Mouse (Mus musculus) adrenal gland (tissue): Measurements from ENCODE around the gene Ulk4.

Experiments
- intact Hi-C: fragments of 180-260 bp; cut with DNase I; formaldehyde crosslinking; loops from one replicate; pipeline ENCODE4 v1.15.1; 2025

Ulk4 gene

GRCm38 (mm10) chr9:121301041-121301920 lies 24.3 kb upstream of the Ulk4 start:
- intact Hi-C loops, result no loop called here

GRCm38 (mm10) chr9:121299976-121300570 lies 23.1 kb upstream of the Ulk4 start:
- intact Hi-C loops, result no loop called here

DNA sequence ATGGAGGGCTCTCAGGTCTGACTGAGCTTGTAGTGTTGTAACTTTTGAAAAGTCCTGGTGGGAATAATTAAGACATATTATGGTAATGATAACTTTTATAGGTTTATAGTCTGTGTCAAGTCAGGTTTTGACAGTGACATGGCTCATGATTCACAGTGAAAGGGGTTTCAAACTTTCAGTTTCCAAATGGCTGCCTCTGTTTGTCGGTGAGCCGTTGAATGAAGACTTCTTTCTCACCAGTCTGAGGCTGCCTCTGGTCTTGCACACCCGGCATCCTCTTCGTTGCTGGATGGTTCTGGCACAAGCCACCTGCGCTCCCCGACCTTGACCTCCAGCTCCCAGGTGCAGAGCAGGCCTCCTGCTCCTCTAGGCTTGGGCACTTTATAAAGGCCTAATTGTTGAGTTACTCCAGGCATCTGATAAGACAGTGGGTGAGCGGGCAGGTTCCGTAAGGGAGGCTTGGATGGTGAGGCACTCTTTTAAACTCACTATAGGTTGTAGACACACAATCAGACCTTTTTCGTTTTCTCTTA lies 22.3 kb upstream of the Ulk4 start:
- intact Hi-C loops, result no loop called here

DNA sequence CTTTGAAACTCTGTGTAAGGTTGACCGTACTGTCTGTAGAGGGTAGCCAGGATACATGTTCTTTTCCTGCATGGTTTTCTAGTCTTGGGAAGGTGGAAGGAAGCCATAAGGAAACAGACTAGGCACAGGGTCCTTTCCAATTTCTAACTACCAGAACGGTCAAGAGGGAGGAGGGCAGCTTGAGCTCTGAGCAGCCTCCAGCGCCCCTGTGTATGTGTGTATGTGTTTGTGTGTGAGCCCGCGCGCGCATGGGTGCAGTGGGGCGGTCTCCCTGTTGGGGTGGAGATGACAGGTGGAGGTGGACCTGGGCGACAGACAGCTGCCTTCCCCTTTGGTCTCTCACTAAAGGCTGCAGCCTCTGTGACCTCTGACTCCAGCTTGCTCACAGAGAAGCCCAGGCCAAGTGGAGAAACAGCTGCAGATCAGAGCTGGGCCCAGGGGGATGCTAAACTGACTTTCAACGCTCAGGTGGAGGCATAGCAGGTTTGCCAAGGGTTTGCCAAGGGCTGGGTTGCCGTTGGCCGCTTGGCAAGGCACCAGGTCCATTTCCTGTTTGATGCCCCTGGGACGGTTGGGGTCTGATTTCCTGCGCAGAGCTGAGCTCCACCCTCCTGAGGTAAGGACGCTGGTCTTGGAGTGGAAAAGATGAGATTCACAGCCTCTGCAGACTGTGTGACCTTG lies 21.6 kb upstream of the Ulk4 start:
- intact Hi-C loops, result no loop called here

DNA sequence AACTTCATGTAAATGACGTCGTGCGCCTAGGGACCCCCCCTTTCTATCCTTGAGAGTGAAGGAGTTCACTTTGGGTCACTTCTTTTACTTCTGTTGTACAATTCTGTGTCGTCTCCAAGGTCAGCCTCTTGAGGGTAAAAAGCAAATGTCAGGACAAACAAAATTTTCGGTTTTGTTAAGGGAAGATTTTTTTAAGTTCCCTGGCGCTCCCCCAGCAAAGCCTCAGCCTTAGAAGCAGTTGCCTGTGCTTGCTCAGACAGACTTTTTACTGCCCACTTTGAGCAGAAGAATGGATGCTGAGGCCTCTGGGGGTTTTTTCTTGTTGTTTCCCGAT lies 21.0 kb upstream of the Ulk4 start:
- intact Hi-C loops, result no loop called here

DNA sequence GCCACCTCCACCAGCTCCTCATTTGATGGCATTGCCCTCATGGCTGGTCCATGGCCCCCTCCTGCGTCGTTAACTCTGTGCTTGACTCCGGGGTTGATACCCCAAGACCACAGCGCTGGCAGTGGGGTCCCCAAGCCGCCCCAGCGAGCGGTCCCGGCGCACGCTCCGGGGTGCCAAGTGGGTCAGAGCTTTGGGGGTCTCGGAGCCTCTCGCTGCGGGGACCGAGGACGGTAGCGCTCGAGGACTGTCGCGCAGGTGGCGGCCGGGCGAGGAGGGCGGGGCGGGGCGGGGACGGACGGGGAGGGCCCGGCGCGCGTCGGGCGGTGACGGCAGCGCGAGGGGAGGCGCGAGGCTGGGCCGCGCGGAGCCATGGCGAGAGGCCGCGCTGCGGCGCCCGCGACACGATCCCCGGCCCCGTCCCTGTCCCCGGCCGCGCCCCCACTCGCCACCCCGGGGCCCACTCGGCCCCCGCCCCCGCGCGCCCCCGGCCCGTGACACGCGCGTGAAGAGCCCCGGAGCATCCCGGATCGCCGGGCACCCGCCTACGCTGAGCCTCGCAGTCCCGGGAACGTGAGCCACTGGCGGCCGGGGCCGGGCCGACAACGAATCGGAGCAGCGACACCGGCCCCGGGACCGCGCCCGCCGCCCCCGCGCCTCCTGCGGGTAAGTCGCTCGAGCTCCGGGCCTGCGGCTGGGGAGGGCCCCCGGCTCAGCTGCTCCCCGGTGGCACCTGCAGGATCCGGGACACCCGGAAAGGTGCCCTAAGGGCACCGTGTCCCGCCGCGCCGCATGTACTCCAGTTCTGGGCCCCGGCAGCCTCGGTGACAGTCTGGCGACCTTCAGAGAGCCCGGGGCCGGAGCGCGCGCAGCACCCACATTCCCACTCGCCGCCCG lies 20.4 kb upstream of the Ulk4 start, which contains the start of gene Trak1:
Trak1 (plus strand) TSS at position 332 of the 894 bp plus-strand sequence.
- intact Hi-C loops, result no loop called here

GRCm38 (mm10) chr9:121295221-121295620 lies 18.2 kb upstream of the Ulk4 start:
- intact Hi-C loops, result no loop called here

GRCm38 (mm10) chr9:121293187-121293586 lies 16.2 kb upstream of the Ulk4 start:
- intact Hi-C loops, result no loop called here

GRCm38 (mm10) chr9:121291275-121291674 lies 14.3 kb upstream of the Ulk4 start:
- intact Hi-C loops, result no loop called here

DNA sequence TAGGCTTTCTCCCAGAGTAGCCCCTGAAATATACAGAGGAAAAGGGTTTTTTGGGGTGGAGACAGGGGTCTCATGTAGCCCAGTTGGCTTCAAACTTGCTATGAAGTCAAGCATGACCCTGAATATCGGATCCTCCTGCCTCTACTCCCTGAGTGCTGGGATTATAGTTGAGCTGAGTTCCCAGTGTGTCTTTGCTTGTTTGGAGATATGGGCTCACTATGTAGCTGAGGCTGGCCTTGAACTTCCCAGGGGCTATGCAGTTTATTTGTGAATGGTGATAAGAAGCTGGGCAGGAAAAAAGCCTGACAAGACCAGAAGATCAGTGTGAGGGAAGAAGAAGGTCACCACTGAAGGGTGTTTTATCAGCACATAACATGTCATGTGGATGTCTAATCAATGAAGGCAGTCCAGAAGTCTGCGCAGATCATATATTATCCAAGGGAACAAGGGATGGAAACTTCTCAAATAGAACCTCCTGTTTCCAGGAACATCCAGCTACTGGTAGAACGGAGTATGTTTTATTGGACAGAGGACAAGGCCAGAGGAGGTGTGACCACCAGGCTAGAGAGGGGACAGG lies 9.4 kb upstream of the Ulk4 start:
- intact Hi-C loops, result no loop called here

- intact Hi-C loops, result no loop called here
Measured at GRCm38 (mm10) chr9:121285341-121286324, 8.6 kb upstream of the Ulk4 start.

- intact Hi-C loops, result loop anchor here (5.0 kb wide), 2 partner anchors 68 to 88 kb away; no protein-coding TSS in a partner anchor
Measured at GRCm38 (mm10) chr9:121284422-121284821, 7.4 kb upstream of the Ulk4 start.

- intact Hi-C loops, result loop anchor here (5.0 kb wide), 2 partner anchors 69 to 89 kb away; no protein-coding TSS in a partner anchor
Measured at GRCm38 (mm10) chr9:121283620-121284185, 6.7 kb upstream of the Ulk4 start.

GRCm38 (mm10) chr9:121281891-121282290 lies 4.9 kb upstream of the Ulk4 start:
- intact Hi-C loops, result loop anchor here (5.0 kb wide), 2 partner anchors 70 to 90 kb away; no protein-coding TSS in a partner anchor

DNA sequence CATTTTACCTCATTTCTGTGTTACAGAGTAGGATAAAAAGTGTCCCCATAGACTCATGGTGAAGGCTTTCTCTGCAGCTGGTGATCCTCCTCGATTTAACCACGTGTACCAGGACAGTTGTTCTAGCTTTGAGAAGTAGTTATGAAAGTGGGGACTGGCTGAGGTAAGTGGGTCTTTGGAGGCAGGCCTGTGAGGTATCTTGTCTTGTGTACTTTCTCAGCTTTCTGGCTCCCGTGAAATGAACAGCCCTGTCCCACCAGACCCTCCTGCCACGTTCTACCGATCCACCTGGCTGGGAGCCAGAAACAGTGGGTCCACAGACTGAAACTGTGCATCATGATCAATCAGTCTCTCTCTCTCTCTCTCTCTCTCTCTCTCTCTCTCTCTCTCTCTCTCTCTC lies 2.2 kb upstream of the Ulk4 start:
- intact Hi-C loops, result no loop called here

DNA sequence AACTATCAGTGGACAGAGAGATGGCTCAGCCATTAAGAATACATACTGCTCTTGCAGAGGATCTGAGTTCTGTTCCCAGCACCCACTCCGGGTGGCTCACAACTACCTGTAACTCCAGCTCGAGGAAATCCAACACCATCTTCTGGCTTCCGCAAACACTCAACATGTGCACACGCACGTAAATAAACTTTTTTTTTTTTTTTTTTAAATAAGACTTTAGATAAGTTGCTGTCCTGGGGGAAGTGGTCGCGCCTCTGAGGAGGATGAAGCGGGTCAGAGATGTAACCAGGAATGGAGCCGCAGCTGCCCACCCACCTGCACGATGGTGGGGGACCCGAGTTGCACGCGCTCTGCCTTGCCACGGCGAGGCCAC lies 266 bp downstream of the Ulk4 start:
- intact Hi-C loops, result no loop called here

DNA sequence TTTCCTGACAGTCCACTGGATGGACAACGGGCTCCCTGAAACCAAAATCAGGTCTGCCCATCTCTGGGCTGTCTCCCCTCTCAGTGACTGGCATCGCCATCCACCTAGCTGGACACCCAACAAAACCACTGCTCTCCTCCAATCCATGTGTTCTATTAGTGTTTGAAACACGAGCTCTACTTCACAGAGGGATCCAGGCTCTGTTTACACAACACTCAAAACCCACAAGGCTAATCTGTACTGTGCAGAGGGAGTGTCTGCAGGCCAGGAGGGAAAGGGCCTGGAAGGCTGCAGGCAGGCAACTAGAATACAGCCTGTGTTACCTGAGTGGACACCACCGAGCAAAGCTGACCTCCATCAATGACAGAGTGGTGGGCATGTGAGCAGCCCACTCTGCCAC lies 5.4 kb downstream of the Ulk4 start:
- intact Hi-C loops, result no loop called here

DNA sequence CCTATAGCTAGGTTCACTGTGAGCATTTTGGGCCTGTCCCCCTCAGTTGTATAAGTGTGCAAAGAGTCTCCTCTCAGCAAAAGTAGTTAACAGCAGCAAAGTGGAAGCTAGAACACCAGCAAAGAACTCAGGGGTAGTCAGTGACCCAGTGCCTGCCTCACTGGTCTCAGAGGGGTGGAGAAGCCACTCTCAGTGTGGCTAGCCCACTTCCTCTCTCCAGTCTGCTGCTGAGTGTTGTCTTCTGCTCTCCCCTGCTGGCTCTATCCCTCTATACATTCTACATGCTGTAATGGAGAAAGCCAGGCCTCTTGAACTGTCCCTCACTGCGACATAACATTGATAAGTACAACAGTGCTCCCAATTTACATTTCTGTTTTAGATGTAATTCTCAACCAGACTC lies 5.8 kb downstream of the Ulk4 start:
- intact Hi-C loops, result no loop called here

DNA sequence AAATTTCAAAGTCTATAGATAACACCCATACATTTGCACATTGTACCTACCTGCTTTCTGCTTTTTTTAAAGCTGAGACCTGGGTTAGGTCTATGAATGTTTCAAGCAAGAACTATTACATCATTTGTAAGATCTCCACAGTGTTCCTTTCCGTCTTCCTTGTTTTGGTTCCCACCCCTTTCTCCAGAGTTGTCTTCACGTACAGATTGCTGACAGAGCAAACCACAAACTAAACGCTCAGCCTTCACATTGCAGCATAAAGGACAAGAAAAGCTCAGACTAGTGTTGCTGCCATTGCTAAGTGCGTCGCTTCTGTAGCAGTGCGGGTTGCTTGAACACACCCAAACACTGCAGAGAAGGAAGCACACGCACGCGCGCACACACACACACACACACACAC lies 11.7 kb downstream of the Ulk4 start:
- intact Hi-C loops, result no loop called here
